Mouse (Mus musculus): ENCODE results near the gene Myo7a. TPM values are rescaled to one million over a fixed set of nuclear protein-coding genes. Genes with fewer than 3 reads are reported as not detected.

Myo7a gene
- polyA plus RNA-seq, 1 experiment from 2014 or later = 11.8 TPM

GRCm38 (mm10) chr7:98048101-98048824 lies 71.1 kb downstream of the Myo7a start:
- H3K27ac ChIP-seq = no peak overlapping the region
- H3K36me3 ChIP-seq (ENCODE audit: poor library complexity, severe bottlenecking) = no peaks in the 10 kb centered on the region
- no peak for ATAC-seq
- 86% methylated on average over 9 of the region's 9 CpGs for WGBS
- H3K4me1 ChIP-seq = no peaks in the 10 kb centered on the region
- H3K4me2 ChIP-seq = no peak overlapping the region
- no peak overlapping the region for H3K4me3 ChIP-seq
- no peaks in the 10 kb centered on the region for H3K27me3 ChIP-seq
- no peak overlapping the region for H3K9ac ChIP-seq
- no peaks in the 10 kb centered on the region for H3K9me3 ChIP-seq (replicated peaks)

GRCm38 (mm10) chr7:98002617-98003016 lies 116.7 kb downstream of the Myo7a start:
- Histone ChIP-seq H3K27me3 (no peaks in the 10 kb centered on the region), H3K4me1 (peaks cover 6% of the 10 kb centered on the region), H3K27ac (no peak overlapping the region), H3K4me2 (no peak overlapping the region), H3K4me3 (no peak overlapping the region), H3K9me3 (replicated peaks) (no peaks in the 10 kb centered on the region), H3K9ac (no peak overlapping the region), H3K36me3 (ENCODE audit: poor library complexity, severe bottlenecking) (no peaks in the 10 kb centered on the region)
- 87% methylated on average over 7 of the region's 7 CpGs for WGBS
- no peak for ATAC-seq

Other genes starting within 250 kb of the Myo7a start
- gene Gdpd4, start 199.6 kb downstream of the Myo7a start, polyA plus RNA-seq (2015; fragmentation: Nextera tagmentation; extraction: Ambion mirVana) = not detected in 2 replicates
- 0.42 and 0.52 TPM in 2 replicates for gene Omp, start 26.0 kb upstream of the Myo7a start, polyA plus RNA-seq (2015; fragmentation: Nextera tagmentation; extraction: Ambion mirVana)
- gene Capn5, start 58.8 kb upstream of the Myo7a start, polyA plus RNA-seq (2015; fragmentation: Nextera tagmentation; extraction: Ambion mirVana) = 9.3 and 10.0 TPM in 2 replicates
- gene B3gnt6, start 80.0 kb upstream of the Myo7a start, polyA plus RNA-seq (2015; fragmentation: Nextera tagmentation; extraction: Ambion mirVana) = 0.09 and 0.12 TPM in 2 replicates
- 9.3 and 12.8 TPM in 2 replicates for gene Acer3, start 201.7 kb upstream of the Myo7a start, polyA plus RNA-seq (2015; fragmentation: Nextera tagmentation; extraction: Ambion mirVana)
- gene Tsku, start 241.8 kb upstream of the Myo7a start, polyA plus RNA-seq (2015; fragmentation: Nextera tagmentation; extraction: Ambion mirVana) = 6.4 and 7.6 TPM in 2 replicates